Mouse (Mus musculus) left cerebral cortex, adult 11 months (tissue): ENCODE results near the gene Fign.

Experiments
- DNase-seq: peaks from one replicate; pipeline ENCODE4 v3.0.0; 2022; ENCODE audit warnings: low spot score

Fign gene

DNA sequence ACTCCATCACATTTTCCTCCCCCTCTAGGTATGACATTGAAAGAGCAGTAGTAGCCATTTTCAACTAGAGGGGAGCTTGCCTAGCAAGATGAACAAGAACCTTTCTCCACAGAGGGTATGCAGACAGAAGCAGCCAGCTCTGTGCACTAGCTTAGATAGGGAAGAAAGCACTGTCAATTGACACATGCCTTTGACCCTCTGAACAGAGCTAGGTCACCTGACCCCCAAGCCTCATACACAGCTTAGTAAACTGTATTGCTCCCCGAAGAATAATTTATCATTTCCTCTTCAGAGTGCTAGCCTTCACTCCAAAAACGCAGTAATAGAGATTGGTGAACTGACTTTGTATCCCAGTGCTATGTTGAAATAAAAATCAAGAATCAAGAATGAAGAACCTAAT, 49.7 kb downstream of the Fign start:
- no peak for DNase-seq

DNA sequence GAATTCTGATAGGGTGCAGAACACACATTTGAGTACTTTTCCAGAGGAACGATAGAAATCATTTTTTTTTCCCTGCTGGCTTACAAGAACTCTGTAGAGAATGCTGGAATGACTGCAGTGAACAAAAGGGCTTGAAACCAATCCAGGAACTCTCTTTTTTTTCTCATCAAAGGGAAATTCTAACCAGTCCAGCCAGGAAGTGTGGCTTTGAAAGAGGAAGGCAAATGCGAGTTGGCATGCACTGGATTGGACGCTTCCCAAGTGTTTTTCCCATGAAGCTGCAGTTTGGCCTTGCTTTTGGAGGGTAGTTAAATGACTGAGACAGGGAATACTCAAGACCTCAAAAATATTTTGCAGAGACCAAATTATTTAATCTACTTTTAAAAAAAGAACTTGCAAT, 54.7 kb downstream of the Fign start:
- DNase-seq, result peak; percentile 5

DNA sequence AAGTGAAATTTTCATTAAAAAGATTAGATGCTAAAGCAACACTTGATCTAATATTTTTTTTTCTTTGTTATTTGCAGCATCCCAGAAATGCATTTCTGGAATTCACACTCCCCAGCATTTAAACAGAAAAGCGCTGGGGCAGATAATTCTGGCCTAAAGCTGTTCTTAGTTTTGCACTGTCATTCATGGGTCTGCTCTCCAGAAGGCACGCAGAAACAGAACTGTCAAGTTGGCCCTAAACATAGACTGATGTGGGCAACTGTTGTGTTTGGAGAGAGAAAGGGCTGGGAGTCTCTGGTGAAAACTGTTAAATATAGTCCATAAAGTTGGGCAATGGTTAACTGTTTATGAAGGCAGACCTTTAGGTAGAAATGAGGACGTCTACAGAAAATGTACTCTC, 62.4 kb downstream of the Fign start:
- DNase-seq, result no peak

DNA sequence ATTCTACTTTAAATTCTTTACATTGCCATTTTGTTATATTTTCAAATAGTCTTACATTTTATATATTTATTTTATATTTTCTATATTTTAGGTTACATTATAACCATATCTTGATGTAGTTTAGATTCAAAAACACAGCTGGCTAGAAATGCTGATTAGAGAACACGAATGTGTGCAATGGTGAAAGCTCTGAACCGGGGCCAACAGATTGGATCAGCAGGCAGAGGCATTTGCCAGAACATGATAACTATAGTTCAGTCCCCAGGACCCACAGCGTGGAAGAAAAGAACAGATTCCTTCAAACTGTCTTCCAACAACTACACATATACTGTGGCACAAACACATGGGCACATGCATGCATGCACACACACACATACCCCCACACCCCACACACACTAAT, 64.0 kb downstream of the Fign start:
- DNase-seq, result no peak

DNA sequence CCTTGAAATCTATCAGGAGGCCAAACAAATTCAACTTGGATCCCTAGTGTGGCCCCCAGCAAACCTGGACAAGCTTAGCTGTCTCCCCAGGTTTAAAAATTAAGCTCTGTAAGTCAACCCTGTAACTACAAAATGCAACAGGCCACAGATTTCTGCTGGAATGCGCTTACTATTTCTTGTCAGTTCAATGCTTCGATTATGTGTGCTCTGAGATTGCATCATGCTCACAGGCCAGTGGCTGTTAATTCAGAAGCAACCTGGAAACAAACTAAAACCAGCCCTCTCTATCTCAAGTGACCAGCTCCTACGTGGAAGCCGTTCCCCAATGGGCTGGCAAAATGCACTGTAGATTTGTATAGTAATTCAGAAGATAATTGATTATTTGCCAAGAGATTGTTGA, 71.9 kb downstream of the Fign start:
- DNase-seq, result no peak

DNA sequence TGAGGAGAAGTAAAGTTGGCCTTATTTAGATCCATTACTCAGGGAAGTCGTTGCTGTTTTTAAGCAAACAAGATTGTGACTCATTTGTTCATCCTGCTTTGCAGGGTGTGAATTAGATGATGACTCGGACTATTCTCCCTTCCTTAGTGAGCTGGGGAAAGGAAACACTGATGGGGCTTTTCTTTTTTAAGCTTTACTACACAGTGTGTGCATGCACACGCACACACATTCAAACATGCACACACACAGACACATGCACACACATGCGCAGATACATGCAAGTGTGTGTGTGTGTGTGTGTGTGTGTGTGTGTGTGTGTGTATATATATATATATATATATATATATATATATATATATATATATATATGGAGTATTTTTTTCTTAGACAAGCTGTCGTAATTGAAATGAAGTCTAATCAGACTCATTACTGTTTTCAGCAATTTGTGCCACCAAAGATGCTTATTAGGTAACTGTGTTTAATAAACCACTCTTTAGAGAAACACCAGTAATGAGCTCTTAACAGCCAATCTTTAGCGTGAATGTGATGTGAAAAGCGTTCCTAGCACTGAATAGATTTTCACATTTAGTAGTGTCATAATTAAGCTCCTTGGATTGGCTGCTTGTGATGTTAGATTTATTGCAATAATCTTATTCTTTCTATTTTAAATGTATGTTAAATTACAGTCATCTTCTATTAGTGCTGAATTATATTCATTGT, 103.4 kb downstream of the Fign start:
- no peak for DNase-seq

DNA sequence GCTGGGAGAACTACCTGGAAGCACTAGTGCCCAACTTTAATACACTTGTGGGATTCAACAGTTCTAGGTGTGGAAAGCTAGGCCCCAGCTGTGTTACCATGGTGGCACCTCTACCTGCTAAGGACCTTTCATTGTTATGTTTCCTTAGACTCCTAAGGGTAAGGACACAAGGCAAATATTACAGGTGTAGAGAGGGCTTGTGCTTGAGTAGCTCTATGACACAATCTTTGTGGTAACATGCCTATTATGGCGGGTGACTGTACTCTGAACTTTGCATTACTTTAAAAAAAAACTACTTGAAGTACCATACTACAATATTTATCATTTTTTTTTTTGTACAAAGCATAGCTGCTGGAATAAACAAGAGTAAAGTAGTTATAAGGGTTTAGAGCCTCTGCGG, 112.4 kb downstream of the Fign start:
- DNase-seq, result no peak

- no peak for DNase-seq
Measured at GRCm38 (mm10) chr2:63982351-63982751, 115.5 kb downstream of the Fign start.

GRCm38 (mm10) chr2:63981449-63981848, 116.4 kb downstream of the Fign start:
- no peak for DNase-seq

- no peak for DNase-seq
Measured at GRCm38 (mm10) chr2:63969633-63970032, 128.2 kb downstream of the Fign start.

GRCm38 (mm10) chr2:63931041-63931440, 166.8 kb downstream of the Fign start:
- no peak for DNase-seq

DNA sequence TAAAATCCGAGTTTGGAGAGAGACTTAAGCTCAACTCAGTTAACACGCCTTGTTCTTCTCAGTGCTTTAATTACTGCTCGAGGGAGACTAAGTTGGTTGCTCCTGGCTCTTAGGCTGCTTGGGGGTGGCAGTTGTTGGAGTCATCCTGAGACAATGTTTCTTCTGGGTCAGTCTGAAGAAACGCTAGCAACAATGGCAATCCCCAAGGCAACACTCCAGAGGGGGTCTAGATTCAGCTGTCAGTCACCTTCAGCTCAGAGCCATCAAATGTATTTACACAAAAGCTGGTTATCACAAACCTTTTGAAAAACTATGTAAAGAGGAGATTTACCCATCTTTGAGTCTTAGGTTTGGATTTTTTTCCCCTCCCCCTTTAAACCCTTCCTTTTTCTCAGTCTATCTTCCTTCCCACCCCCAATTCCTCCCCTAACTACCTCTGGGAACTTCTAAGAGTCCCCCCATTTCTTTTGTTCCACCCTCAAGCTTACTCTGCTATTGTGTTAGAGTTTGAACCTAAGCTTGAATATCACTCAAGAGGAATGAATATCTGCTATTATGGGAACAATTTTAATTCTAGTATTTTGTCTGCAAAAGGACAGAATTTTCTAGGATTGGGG, 171.2 kb downstream of the Fign start:
- DNase-seq, result no peak

DNA sequence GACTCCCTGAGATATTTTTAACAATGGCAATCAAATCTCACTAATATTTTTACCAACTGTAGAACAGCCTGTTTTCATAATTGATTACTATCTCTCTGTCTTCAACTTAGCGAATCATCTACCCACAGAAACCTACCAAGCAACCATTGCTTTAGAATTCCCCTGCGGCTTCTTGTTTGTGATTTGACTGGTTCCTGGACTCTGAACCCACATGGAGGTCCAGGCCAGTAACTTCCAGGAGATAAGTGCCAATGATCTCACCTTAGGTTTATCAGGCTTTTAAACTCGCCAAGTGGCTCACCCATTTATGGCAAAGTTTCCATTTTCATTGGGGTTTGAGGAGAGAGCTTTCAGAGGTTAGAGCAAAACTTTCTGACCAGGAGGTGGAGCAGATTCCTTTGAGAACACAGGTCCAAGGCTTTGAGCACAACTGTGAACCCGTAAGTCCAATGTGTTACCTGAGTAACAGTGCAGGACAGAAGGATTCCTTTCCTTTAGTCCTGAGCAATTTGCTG, 172.1 kb downstream of the Fign start:
- no peak for DNase-seq
